Mouse (Mus musculus): ENCODE measurements around the gene Atad3a. TPM values are rescaled to one million over a fixed set of nuclear protein-coding genes. Genes with fewer than 3 reads are reported as not detected.

Atad3a gene
- total and polyA plus RNA-seq, 3 experiments, result 133 to 216 (median 154) TPM

DNA sequence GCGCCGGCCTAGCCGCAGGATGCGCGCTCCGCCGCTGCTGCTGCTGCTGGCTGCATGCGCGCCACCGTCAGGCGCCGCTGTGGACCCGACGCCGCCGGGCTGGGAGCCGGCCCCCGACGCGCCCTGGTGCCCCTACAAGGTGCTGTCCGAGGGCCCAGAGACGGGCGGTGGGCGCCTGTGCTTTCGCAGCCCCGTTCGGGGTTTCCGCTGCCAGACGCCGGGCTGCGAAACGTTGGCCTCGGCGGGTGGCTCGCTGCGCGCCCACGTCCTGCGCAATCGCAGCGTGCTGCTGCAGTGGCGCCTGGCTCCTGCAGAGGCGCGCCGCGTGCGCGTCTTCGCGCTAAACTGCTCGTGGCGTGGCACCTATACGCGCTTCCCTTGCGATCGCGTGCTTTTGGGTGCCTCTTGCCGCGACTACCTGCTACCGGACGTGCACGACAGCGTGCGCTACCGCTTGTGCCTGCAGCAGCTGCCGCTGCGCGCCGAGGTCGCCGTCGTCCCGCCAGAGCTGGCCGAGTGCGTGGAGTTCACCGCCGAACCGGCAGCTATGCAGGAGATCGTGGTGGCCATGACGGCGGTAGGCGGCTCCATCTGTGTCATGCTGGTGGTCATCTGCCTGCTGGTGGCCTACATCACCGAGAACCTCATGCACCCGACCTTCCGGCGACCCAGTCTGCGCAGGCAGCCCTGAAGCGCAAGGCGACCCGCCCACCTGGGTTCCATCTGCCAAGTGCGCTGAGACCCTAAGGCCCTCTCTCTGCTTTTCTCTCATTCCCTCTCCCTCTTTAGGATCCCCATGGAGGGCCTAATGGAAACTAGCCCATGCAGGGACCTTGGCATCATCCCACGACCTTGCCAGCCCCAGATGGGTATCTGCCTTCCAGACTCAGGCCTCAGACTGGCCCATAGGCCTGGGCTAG is 66.2 kb downstream of the Atad3a start:
- Histone ChIP-seq H3K9me3 (replicated peaks; ENCODE audit: low read length) (peaks cover 3% of the 10 kb centered on the region), H3K27me3 (replicated peaks) (peaks cover 26% of the 10 kb centered on the region), H3K4me3 (replicated peaks in 1 of 3; ENCODE audit: low read depth in 2 of 3, low read length in 2 of 3, poor library complexity in 1 of 3) (peak overlapping the region; percentile 55 to 69 (median 60)), H3K9ac (ENCODE audit: insufficient read depth, low read depth) (peak overlapping the region; percentile 53), H3K4me2 (ENCODE audit: insufficient read depth, low read depth, poor library complexity, severe bottlenecking) (peak overlapping the region; percentile 79), H3K4me1 (ENCODE audit: control insufficient read depth in 1 of 2, insufficient read depth in 2 of 2) (peaks cover 24 to 44% of the 10 kb centered on the region in 2 experiments), H3K79me2 (replicated peaks; ENCODE audit: control insufficient read depth, extremely low read depth, insufficient read depth, poor library complexity, severe bottlenecking) (no peaks in the 10 kb centered on the region), H3K36me3 (replicated peaks in 1 of 2; ENCODE audit: control insufficient read depth in 1 of 2, insufficient read depth in 1 of 2, low read length in 1 of 2) (no peaks in the 10 kb centered on the region), H3K27ac (ENCODE audit: insufficient read depth, low read depth) (peak overlapping the region; percentile 34)
- DNase-seq (ENCODE audit: extremely low read depth), result no peak
- in situ Hi-C loops (cut with MboI; ENCODE audit: low pct_ligation_motif_present, low pct_unique_long_range_greater_than_20kb, low sequenced_read_pairs), result loop anchor here (10.0 kb wide), 1 partner anchor 210 kb away; no protein-coding TSS in a partner anchor
- dilution Hi-C loops (cut with MboI; ENCODE audit: extremely low pct_ligation_motif_present, extremely low pct_unique_long_range_greater_than_20kb, low sequenced_read_pairs), result no loop called here
- TF ChIP-seq CTCF (conservative IDR thresholded peaks at IDR 0.05 in 1 of 2, IDR thresholded peaks at IDR 0.05 in 1 of 2; ENCODE audit: low read depth in 2 of 2, low read length in 2 of 2), result no peak
- TF ChIP-seq NRF1 (IDR thresholded peaks at IDR 0.05; ENCODE audit: low read depth, low read length), result peak; percentile 81
- TF ChIP-seq MEF2A (IDR thresholded peaks at IDR 0.05; ENCODE audit: borderline replicate concordance, low read depth, low read length), result no peak
- TF ChIP-seq MXI1 (IDR thresholded peaks at IDR 0.05; ENCODE audit: low read depth, low read length), result peak; percentile 50
- TF ChIP-seq MAX (IDR thresholded peaks at IDR 0.05; ENCODE audit: low read length), result peak; percentile 86
- no peak for TF ChIP-seq IRF4 (IDR thresholded peaks at IDR 0.05; ENCODE audit: low read depth, low read length)
- peak; percentile 72; the same call in 1 of the 2 replicates for TF ChIP-seq MYC (IDR thresholded peaks at IDR 0.05; ENCODE audit: low read depth, low read length)
- peak; percentile 45; the same call in 1 of the 2 replicates for TF ChIP-seq SIN3A (IDR thresholded peaks at IDR 0.05; ENCODE audit: low read length)
- peak; percentile 69; the same call in 1 of the 2 replicates for TF ChIP-seq UBTF (IDR thresholded peaks at IDR 0.05; ENCODE audit: low read depth, low read length)
- TF ChIP-seq BHLHE40 (IDR thresholded peaks at IDR 0.05; ENCODE audit: low read depth, low read length), result peak; percentile 53
- 0 out of 2 replicates have a peak, but pooled peaks have one; percentile 16 for TF ChIP-seq HCFC1 (IDR thresholded peaks at IDR 0.05; ENCODE audit: low read depth, low read length)

DNA sequence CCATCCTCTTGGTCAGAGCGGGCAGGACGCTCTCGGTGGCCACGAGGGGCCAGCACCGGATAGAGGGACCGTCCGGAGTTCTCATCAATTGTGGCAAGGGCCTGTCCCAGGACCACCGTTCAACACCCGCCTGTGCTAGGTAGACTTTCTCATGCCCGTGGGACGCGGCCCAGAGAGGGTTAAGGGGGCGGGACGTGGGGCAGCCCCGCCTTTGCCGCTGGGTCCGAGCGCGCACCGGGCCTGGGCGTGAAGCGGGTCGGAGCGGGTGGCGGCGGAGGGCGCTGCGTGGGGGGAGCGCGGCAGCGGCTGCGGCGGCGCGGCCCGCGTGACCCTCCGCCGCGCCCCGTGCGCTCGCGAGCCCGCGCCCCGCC is 66.8 kb downstream of the Atad3a start, which contains the start of gene Fndc10:
Gene Fndc10, plus strand, starts transcription at position 232 of the 371 bp plus-strand sequence.
- Histone ChIP-seq H3K36me3 (replicated peaks in 1 of 2; ENCODE audit: control insufficient read depth in 1 of 2, insufficient read depth in 1 of 2, low read length in 1 of 2) (no peaks in the 10 kb centered on the region), H3K27ac (ENCODE audit: insufficient read depth, low read depth) (peak within 1 kb of the TSS; percentile 34), H3K9me3 (replicated peaks; ENCODE audit: low read length) (peaks cover 3% of the 10 kb centered on the region), H3K9ac (ENCODE audit: insufficient read depth, low read depth) (peak within 1 kb of the TSS; percentile 53), H3K27me3 (replicated peaks) (peaks cover 26% of the 10 kb centered on the region), H3K4me2 (ENCODE audit: insufficient read depth, low read depth, poor library complexity, severe bottlenecking) (peak within 1 kb of the TSS; percentile 79), H3K79me2 (replicated peaks; ENCODE audit: control insufficient read depth, extremely low read depth, insufficient read depth, poor library complexity, severe bottlenecking) (no peaks in the 10 kb centered on the region), H3K4me1 (ENCODE audit: control insufficient read depth in 1 of 2, insufficient read depth in 2 of 2) (peaks cover 24 to 44% of the 10 kb centered on the region in 2 experiments), H3K4me3 (replicated peaks in 1 of 3; ENCODE audit: low read depth in 2 of 3, low read length in 2 of 3, poor library complexity in 1 of 3) (peak within 1 kb of the TSS; percentile 55 to 69 (median 60))
- dilution Hi-C loops (cut with MboI; ENCODE audit: extremely low pct_ligation_motif_present, extremely low pct_unique_long_range_greater_than_20kb, low sequenced_read_pairs), result no loop called here
- TF ChIP-seq RCOR1 (conservative IDR thresholded peaks at IDR 0.05; ENCODE audit: low read depth, low read length) (no peak), TBP (conservative IDR thresholded peaks at IDR 0.05; ENCODE audit: low read depth, low read length) (no peak), EP300 (IDR thresholded peaks at IDR 0.05; ENCODE audit: low read length) (no peak), CTCF (conservative IDR thresholded peaks at IDR 0.05 in 1 of 2, IDR thresholded peaks at IDR 0.05 in 1 of 2; ENCODE audit: low read depth in 2 of 2, low read length in 2 of 2) (no peak), TCF12 (IDR thresholded peaks at IDR 0.05; ENCODE audit: low read depth, low read length) (no peak), IRF4 (IDR thresholded peaks at IDR 0.05; ENCODE audit: low read depth, low read length) (no peak), POLR2A (IDR thresholded peaks at IDR 0.05; ENCODE audit: low read depth, low read length) (no peak; the same call in 1 of the 2 replicates), POLR2AphosphoS2 (IDR thresholded peaks at IDR 0.05; ENCODE audit: low read depth, low read length) (no peak), KAT2A (IDR thresholded peaks at IDR 0.05; ENCODE audit: insufficient replicate concordance, low read length) (no peak), RAD21 (IDR thresholded peaks at IDR 0.05; ENCODE audit: low read depth, low read length) (no peak), ELF1 (IDR thresholded peaks at IDR 0.05; ENCODE audit: low read depth, low read length) (no peak)
- in situ Hi-C loops (cut with MboI; ENCODE audit: low pct_ligation_motif_present, low pct_unique_long_range_greater_than_20kb, low sequenced_read_pairs), result loop anchor here (10.0 kb wide), 1 partner anchor 209 kb away; no protein-coding TSS in a partner anchor
- DNase-seq (ENCODE audit: extremely low read depth), result no peak
